Mouse (Mus musculus) megakaryocyte progenitor cell, adult 5-6 weeks (primary cell): Measurements from ENCODE around the gene Grifin. TPM values are rescaled to one million over a fixed set of nuclear protein-coding genes. Genes with fewer than 3 reads are reported as not detected.

Experiments
- ATAC-seq: replicated peaks from 2 replicates; pipeline ENCODE4 v1.8.0; 2016; ENCODE audit warnings: mild to moderate bottlenecking, moderate TSS enrichment, inconsistent platforms; ENCODE audit not compliant: poor library complexity
- total RNA-seq, 2 experiments: library from RNA; stranded (forward) in 1 of 2; stranded (reverse) in 1 of 2; fragments of 157-497, 149-512 nt in 1 of 2; fragments of 200-1000 nt in 1 of 2; gene quantifications; 2 replicates each; pipeline versions ENCODE4 v1.2.3 to v1.2.4; 2015 to 2017

Gene Grifin
- total RNA-seq, 2 experiments from 2014 or later = not detected

- ATAC-seq = no peak
Measured at GRCm38 (mm10) chr5:140553719-140554118, 11.2 kb downstream of the Grifin start.

DNA sequence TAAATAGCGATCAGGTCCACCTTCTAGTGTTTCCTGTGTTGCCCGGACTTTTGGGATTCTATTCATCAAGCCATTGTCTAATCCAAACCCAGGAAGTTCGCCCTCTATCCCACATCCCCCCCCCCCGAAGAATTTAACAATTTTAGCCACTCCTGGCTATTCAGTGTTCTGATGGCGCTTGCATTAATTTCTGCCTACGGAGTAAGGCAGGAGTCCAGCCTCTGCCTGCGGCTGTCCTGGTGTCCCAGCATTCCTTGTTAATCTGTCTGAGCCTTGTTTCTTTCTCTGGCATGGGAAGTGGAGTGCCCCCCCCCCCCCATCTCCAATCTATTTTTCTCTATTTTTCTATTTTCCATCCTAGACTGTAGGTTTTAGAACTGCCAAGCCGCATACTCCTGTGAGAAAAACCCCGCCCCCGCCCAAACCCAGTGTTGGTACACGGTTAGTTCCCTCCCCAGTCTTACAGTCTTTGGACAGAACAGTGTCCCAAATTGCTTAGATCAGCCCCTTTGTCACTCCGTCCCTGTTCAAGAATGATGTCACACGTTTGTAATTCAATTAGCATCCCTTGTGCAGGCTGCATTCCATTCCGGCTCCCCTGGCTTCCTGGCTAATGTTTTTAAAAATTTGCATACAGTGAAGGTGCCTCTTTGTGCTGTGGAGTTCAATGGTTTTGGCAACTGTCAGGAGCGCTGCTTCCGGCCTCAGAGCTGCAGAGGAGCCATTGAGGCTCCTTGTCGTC is 15.4 kb downstream of the Grifin start:
- no peak for ATAC-seq

DNA sequence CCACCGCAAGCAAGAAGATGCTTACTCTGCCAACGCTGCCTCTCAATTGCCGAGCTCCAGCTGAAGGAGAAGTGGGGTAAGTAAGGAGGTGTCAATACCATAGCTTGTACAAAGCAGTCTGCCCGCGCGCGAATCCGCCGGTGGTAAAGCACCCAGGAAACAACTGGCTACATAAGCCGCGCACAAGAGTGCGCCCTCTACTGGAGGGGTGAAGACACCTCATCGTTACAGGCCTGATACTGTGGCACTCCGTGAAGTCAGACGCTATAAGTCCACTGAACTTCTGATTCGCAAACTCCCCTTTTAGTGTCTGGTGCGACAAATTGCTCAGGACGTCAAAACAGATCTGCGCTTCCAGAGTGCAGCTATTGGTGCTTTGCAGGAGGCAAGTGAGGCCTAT is 18.5 kb downstream of the Grifin start:
- no peak for ATAC-seq

- no peak for ATAC-seq
Measured at GRCm38 (mm10) chr5:140545651-140546050, 19.2 kb downstream of the Grifin start.

DNA sequence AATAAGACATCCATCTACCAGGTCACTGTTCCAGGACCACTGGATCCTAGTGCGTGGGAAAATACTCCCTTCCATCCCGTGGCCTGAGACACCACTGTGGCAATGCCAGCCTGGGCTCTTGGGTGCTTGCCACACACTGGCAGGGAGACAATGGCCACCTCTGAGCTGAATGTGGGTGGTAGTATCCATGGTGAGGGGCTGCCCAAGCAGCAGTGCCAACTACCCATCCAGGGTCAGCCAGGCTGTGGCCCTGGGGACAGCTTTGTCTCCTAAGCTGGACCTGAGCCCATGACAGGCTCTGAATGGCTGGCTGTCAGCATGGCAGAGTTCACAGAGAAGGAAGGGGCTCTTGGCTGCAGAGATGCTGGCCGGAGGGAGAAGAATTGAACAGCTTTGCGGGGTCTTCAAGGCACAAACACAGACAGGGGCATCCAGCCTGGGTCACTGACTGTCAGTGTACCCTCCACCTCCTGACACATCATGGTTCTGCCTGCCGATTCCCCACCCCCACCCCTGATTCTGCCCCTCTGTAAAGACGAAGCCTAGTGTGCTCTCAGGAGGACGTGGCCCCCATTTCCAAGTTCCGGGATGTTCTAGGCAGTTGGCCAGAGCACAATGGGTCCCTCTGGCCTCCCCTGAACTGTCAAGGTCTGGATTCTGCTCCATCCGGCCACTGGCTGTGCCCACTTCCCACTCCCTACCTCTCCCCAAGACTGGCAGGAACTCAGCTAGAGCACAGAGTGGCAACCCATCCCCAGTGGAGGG is 21.9 kb downstream of the Grifin start:
- no peak for ATAC-seq

DNA sequence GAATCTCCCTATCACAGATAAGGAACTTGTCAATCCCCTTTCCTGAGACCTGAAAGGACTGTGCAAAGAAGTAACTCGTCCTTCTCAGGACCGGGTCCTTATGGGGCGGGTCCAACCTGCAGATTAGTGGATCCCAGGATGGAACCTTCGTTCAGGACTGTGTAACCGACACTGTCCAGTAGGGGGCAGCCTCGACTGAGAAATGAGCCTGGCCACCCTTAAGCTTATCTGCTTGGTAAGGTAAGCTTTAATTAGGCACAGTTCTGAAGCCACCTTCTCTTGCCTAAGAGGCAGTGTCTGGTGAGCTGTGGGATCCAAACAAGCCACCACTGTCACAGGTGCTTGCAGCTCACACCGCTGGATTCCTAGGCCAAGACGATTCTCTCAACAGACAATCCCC is 24.8 kb downstream of the Grifin start:
- peak; percentile 90 for ATAC-seq

DNA sequence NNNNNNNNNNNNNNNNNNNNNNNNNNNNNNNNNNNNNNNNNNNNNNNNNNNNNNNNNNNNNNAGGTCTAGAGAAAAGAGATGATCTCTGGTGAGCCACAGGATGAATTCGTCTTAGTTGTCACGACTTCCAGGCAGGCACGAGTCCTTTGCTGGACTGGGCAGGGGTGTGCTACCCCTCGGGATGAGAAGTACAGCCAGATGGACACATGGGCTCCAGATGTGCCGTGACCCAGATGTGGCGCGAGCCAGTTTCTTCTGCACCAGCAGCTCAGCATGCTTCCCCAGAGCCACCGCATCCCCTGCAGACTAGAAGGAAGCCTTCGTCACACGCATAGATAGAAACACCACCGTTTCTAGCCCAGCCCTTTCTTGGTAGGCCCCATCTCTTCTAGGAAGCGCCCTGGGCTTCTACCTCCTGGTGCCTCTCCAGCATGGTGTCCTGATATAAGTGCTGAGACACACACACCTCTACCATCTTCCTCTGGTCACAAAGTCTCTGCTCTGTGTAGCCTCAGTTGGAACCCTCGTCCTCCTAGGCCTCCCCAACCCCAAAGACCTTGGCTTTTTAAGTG is 26.7 kb downstream of the Grifin start:
- ATAC-seq = no peak

- no peak for ATAC-seq
Measured at GRCm38 (mm10) chr5:140526754-140527153, 38.1 kb downstream of the Grifin start.

DNA sequence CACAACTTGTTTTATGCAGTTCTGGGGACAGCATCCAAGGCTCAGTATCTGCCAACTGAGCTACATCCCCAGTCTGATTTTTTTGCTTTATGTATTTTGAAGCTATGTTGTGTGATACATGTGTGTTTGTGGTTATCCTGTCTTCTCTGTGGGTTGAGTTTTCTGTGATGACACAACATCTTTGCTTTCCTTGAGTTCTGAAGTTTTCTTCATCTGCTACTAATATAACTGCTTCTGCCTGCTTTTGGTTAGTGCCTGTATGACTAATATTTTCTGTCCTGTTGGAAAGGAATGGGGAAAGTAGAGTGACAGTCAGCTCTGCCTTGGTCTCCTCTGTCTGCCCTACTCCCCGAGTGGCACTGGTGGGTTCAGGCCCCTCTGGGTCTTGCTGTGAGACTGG is 43.7 kb downstream of the Grifin start:
- ATAC-seq = no peak

DNA sequence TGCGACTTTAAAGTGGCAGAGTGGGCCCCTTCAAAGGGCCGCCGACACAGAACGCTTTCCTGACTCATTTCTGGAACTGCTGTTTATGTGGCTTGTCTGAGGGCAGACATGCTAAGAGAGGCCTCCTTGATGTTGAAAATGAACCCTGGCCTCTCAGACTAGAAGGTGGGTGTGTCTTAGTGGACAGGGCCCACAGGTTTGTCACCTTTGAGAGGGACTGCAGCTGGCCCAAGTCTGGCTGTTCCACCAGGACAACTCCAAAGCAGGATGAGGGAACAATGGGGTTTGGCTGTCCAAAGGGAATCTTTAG is 47.0 kb downstream of the Grifin start:
- no peak for ATAC-seq

DNA sequence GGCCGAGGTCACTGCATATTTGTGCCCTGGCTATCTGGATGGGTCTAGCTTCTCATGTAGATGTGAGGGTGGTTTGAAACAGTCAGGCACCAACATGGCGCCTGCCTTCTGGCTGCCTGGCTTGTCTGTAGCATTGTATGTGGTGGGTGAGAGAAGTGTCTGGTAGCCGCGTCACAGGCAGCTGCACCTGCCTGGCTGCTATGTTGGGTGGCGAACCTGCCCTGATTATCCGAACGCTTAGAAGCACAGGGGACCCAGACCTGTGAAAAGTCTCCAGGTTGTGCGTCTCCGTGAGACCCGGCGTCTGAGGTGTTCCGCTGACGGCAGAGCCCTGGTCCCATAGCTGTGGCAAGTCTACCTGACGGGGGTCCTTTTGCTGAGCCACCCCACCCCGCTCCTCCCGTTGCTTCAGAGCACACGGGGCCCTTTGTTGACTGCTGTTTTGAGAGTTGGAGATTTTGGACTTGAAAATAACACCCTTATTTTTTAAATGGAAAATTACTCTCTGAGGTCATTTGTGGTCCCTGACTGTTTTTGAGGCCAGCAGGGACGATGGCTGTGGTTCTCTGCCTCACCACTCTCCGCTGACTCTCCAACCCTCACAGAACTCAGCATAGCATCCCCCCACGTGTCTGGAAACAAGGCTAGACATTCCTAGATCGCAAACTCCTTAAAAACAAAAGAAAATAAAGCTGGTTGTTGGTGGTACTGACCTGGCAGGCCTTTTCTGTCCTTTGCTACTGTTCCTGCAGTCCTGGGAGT is 47.5 kb downstream of the Grifin start:
- no peak for ATAC-seq

DNA sequence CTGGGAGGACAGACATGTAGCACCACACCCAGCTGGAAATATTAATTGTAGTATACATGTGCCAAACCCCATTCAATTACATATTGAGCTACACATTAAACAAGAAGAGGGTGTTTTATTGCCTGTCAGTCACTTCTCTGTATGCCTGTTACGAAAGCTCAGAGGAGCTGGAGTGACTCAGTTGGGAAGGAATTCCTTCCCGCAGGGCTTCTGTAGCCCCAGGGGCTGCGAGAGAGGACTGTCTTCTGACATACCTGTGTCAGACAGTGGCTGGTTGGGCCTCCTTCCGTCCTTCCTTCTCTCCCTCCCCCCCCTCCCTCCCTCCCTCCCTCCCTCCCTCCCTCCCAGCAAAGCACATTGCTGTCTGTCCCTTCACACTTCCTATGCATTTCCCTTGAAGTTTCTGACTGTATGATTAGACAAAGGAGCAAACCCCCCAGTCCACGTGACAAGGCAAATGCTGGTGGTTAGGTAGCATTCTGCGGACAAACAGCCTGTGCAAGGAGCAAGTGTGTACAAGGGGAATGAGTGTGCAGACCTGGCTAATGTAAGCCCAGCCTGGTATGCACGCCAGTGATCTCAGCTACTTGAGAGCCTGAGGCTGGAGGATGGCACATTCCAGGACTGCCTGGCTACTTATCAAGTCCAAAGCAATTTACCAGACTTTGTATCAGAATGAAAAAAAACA is 49.9 kb downstream of the Grifin start:
- ATAC-seq = peak; percentile 35; the same call in 1 of the 2 replicates

- peak; percentile 62 for ATAC-seq
Measured at GRCm38 (mm10) chr5:140513921-140514320, 51.0 kb downstream of the Grifin start.

Other genes starting within 250 kb of the Grifin start
- 11.2 and 11.8 TPM in 2 replicates for gene Mad1l1, start 243.5 kb downstream of the Grifin start, total RNA-seq (2015)
- gene Mad1l1, start 243.5 kb downstream of the Grifin start, total RNA-seq (2017) = 63.1 and 65.3 TPM in 2 replicates
- 31.3 and 44.1 TPM in 2 replicates for gene Nudt1, start 243.4 kb downstream of the Grifin start, total RNA-seq (2015)
- 49.1 and 58.7 TPM in 2 replicates for gene Nudt1, start 243.4 kb downstream of the Grifin start, total RNA-seq (2017)
- 4.0 and 5.8 TPM in 2 replicates for gene Mrm2, start 233.2 kb downstream of the Grifin start, total RNA-seq (2015)
- 6.7 and 9.6 TPM in 2 replicates for gene Mrm2, start 233.2 kb downstream of the Grifin start, total RNA-seq (2017)
- gene Snx8, start 175.8 kb downstream of the Grifin start, total RNA-seq (2015) = 5.5 and 8.5 TPM in 2 replicates
- 7.0 and 7.2 TPM in 2 replicates for gene Snx8, start 175.8 kb downstream of the Grifin start, total RNA-seq (2017)
- gene Eif3b, start 145.7 kb downstream of the Grifin start, total RNA-seq (2015) = 250 and 268 TPM in 2 replicates
- gene Eif3b, start 145.7 kb downstream of the Grifin start, total RNA-seq (2017) = 158 and 226 TPM in 2 replicates
- not detected in 2 replicates for gene Gm4869, start 119.4 kb downstream of the Grifin start, total RNA-seq (2015)
- not detected in 2 replicates for gene Gm4869, start 119.4 kb downstream of the Grifin start, total RNA-seq (2017)
- gene Chst12, start 59.5 kb downstream of the Grifin start, total RNA-seq (2015) = 68.5 and 74.5 TPM in 2 replicates
- gene Chst12, start 59.5 kb downstream of the Grifin start, total RNA-seq (2017) = 31.4 and 39.4 TPM in 2 replicates
- 4.8 and 5.6 TPM in 2 replicates for gene Lfng, start 42.2 kb upstream of the Grifin start, total RNA-seq (2015)
- 13.4 and 15.2 TPM in 2 replicates for gene Lfng, start 42.2 kb upstream of the Grifin start, total RNA-seq (2017)
- 31.4 and 35.8 TPM in 2 replicates for gene Ttyh3, start 84.0 kb upstream of the Grifin start, total RNA-seq (2015)
- gene Ttyh3, start 84.0 kb upstream of the Grifin start, total RNA-seq (2017) = 8.1 and 10.2 TPM in 2 replicates
- 9.8 and 12.7 TPM in 2 replicates for gene Iqce, start 137.3 kb upstream of the Grifin start, total RNA-seq (2015)
- gene Iqce, start 137.3 kb upstream of the Grifin start, total RNA-seq (2017) = 9.2 and 9.8 TPM in 2 replicates
- 6.2 and 6.4 TPM in 2 replicates for gene Brat1, start 139.9 kb upstream of the Grifin start, total RNA-seq (2015)
- 11.1 and 12.2 TPM in 2 replicates for gene Brat1, start 139.9 kb upstream of the Grifin start, total RNA-seq (2017)
- gene Amz1, start 159.1 kb upstream of the Grifin start, total RNA-seq (2015) = 0.20 and 0.30 TPM in 2 replicates
- gene Amz1, start 159.1 kb upstream of the Grifin start, total RNA-seq (2017) = 0.41 and 1.9 TPM in 2 replicates